Mouse (Mus musculus) stomach, embryonic 15.5 days (tissue): Measurements from ENCODE around the gene Copz1. TPM values are rescaled to one million over a fixed set of nuclear protein-coding genes. Genes with fewer than 3 reads are reported as not detected.

Source experiments
- ATAC-seq: fragments of 200-750 bp; cut with Nextera tagmentation; 2 replicates; pipeline ENCODE4 v1.8.0; 2017; ENCODE audit warnings: low read depth, moderate number of reproducible peaks, moderate TSS enrichment; ENCODE audit not compliant: insufficient read depth, low FRiP score
- H3K27ac ChIP-seq: fragments of 300-500 bp; sonication (generic); 2 replicates; pipeline ENCODE4 v1.5.1; 2015; ENCODE audit warnings: mild to moderate bottlenecking, inconsistent platforms
- H3K27me3 ChIP-seq: fragments of 300-500 bp; sonication (generic); replicated peaks from 2 replicates; pipeline ENCODE4 v1.6.1; 2015; ENCODE audit warnings: inconsistent platforms
- H3K36me3 ChIP-seq: fragments of 300-500 bp; sonication (generic); 2 replicates; pipeline ENCODE4 v1.6.1; 2015; ENCODE audit warnings: inconsistent platforms
- H3K4me1 ChIP-seq: fragments of 300-500 bp; sonication (generic); 2 replicates; pipeline ENCODE4 v1.6.1; 2015; ENCODE audit warnings: inconsistent platforms
- H3K4me2 ChIP-seq: fragments of 300-500 bp; sonication (generic); 2 replicates; pipeline ENCODE4 v1.6.1; 2015; ENCODE audit warnings: mild to moderate bottlenecking, inconsistent platforms
- H3K4me3 ChIP-seq: fragments of 300-500 bp; sonication (generic); replicated peaks from 2 replicates; pipeline ENCODE4 v1.5.1; 2015; ENCODE audit warnings: inconsistent platforms
- H3K9ac ChIP-seq: fragments of 300-500 bp; sonication (generic); 2 replicates; pipeline ENCODE4 v1.6.1; 2015; ENCODE audit warnings: inconsistent platforms
- H3K9me3 ChIP-seq: fragments of 300-500 bp; sonication (generic); 2 replicates; pipeline ENCODE4 v1.6.1; 2016; ENCODE audit warnings: inconsistent platforms
- WGBS: fragments of 180-500 bp; shearing (Covaris S2); methylation state at CpG from one replicate; pipeline ENCODE4 v1.1.7; 2015; 5-methylcytosine and 5-hydroxymethylcytosine counted together
- polyA plus RNA-seq: library from polyadenylated mRNA; unstranded; fragments of >200 nt; fragmentation: Nextera tagmentation; extraction: Ambion mirVana; gene quantifications from 2 replicates; pipeline ENCODE4 v1.2.1, GENCODE M21; 2015

Copz1 gene
- polyA plus RNA-seq, 1 experiment from 2014 or later = 248 TPM

DNA sequence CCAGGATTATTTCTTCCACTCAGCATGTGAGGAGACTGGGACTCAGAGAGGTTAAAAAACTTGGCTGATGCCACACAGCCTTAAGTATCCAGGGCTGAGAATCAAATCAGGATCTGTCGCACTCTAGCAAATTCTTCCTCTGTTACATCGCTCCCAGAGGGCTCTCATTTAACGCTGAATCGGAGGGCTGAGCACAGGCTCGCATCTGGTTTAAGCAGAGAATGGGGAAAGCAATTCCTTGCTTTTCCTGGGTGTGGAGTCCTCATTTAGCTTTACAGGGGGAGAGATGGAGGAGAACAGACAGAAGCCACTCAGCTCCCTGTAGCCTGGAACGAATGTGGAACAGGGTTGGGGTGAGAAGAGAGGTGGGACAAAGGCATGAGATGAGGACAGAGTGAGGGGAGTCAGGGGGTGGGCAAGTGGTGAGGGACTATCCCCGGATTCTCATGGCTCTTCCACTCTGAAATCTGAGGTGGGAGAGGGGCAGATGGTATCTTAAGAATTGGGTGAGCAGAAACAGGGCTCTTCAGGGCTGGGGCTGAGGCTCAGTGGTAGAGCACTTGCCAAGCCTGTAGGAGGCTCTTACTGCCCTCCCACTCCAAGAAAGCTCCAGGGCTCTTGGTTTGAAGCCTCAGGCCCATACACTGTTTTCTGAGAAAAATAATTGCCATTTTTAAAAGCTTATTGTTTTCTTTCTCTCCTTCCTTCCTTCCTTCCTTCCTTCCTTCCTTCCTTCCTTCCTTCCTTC lies 63.1 kb downstream of the Copz1 start:
- WGBS = 34% methylated on average over 7 of the region's 7 CpGs
- no peaks in the 10 kb centered on the region for H3K9me3 ChIP-seq
- peaks cover 14% of the 10 kb centered on the region; the same call in 1 of the 2 replicates for H3K4me1 ChIP-seq
- no peak for ATAC-seq
- no peak overlapping the region for H3K4me3 ChIP-seq
- no peak overlapping the region for H3K9ac ChIP-seq
- H3K27me3 ChIP-seq = peaks cover 15% of the 10 kb centered on the region; the same call in 1 of the 2 replicates
- no peak overlapping the region for H3K4me2 ChIP-seq
- no peak overlapping the region for H3K27ac ChIP-seq
- no peaks in the 10 kb centered on the region for H3K36me3 ChIP-seq

DNA sequence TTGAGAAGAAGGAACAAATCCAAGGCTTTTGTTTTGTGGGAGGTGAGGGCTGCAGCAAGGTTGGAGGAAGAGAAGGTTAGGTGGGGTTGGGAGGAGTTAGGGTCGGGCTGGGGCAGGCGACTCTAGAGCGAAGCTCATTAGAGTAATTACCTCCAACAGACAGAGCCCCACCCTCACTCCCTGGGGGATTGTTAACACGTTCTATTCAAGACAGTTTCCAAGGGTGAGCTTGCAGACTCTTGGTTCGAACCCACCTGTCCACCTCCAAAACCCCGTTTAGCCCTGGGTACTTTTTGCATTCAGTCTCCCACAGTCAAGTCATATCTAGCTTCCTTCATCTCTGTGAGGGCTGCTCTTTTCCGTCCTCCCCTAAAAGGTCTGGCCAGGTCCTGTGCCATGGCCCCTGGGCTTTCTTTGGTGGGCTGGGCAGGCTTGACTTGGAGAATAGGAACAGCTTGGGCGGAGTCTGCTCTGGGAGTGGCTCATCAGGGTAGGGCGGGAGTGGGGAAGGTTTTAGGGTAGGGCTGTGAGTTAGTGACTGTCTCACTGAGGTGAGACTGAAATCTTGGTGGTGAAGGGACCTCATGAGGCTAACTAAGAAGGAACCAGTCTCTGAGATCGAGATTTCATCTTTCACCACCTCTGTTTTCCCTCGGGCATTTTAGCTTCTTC lies 64.6 kb downstream of the Copz1 start:
- H3K9me3 ChIP-seq = no peaks in the 10 kb centered on the region
- H3K9ac ChIP-seq = no peak overlapping the region
- H3K27me3 ChIP-seq = peaks cover 21% of the 10 kb centered on the region; the same call in 1 of the 2 replicates
- peak overlapping the region; percentile 58 for H3K27ac ChIP-seq
- H3K4me1 ChIP-seq = peaks cover 20% of the 10 kb centered on the region
- ATAC-seq = no peak
- H3K36me3 ChIP-seq = no peaks in the 10 kb centered on the region
- 25% methylated on average over 11 of the region's 11 CpGs for WGBS
- H3K4me3 ChIP-seq = no peak overlapping the region
- no peak overlapping the region for H3K4me2 ChIP-seq

DNA sequence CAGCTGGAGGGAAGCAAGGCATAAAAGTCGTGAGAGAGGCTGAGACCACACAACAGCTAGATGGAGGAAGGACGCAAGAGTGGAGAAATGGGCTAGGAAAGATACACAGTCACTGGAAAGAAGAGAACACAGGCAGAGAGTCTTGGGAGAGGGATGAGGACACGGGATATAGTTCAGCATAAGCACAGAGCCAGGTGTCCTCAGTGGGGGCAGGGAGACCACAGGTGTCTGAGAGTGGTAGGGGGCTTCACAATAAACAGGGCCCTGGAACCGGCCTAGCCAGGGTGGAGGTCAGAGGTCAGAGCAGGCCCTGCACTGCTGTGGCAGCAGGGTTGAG lies 66.3 kb downstream of the Copz1 start:
- no peak overlapping the region for H3K9ac ChIP-seq
- no peak overlapping the region for H3K27ac ChIP-seq
- H3K36me3 ChIP-seq = no peaks in the 10 kb centered on the region
- peaks cover 21% of the 10 kb centered on the region; the same call in 1 of the 2 replicates for H3K27me3 ChIP-seq
- H3K4me3 ChIP-seq = peak overlapping the region; percentile 60
- H3K4me2 ChIP-seq = peak overlapping the region; percentile 92
- ATAC-seq = no peak
- peaks cover 20% of the 10 kb centered on the region for H3K4me1 ChIP-seq
- WGBS = 47% methylated on average over 4 of the region's 4 CpGs
- no peaks in the 10 kb centered on the region for H3K9me3 ChIP-seq

DNA sequence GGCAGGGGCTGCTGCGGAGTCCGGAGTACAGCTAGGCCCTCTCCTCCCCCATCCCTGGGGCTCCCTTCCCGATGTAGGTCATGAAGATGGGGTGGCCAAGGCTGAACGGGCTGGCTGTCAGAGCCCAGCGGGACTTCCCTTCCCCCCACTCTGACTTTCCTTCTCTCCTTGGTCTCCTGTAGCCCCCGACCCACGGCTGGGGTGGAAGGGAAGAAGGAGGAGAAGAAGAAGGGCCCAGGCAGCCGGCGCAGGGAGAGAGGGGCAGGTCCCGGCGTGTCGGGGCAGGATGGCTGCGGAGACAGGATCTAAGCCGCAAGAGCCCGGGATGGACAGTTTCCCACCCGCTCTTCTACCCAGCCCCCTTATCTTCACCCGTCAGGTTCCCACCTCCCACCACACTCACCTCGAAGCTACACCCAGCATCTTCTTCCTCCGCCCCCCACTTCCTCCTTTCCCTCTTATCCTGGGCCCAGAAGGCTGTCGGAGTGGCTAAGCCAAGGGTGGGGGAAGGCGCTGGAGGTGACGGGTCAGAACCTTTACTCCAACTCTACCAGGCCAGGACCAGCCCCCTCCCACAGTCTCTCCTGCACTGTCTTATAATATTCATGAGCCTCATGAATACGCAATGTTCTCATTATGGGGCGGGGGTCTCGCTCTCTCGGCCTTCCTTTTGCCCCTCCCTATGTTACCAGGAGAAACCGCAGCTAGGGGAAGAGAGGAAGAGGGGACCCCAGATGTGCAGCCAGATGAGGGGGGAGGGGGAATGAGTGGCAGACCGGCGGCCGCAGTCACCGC lies 66.8 kb downstream of the Copz1 start:
- H3K27me3 ChIP-seq = peaks cover 21% of the 10 kb centered on the region; the same call in 1 of the 2 replicates
- 0 out of 2 replicates have a peak, but pooled peaks have one; percentile 7 for ATAC-seq
- H3K4me2 ChIP-seq = peak overlapping the region; percentile 92
- 11% methylated on average over 26 of the region's 31 CpGs for WGBS
- H3K36me3 ChIP-seq = peaks cover 1% of the 10 kb centered on the region; the same call in 1 of the 2 replicates
- H3K4me1 ChIP-seq = peaks cover 20% of the 10 kb centered on the region
- peak overlapping the region; percentile 60 for H3K4me3 ChIP-seq
- peak overlapping the region; percentile 48 for H3K9ac ChIP-seq
- H3K9me3 ChIP-seq = no peaks in the 10 kb centered on the region
- no peak overlapping the region for H3K27ac ChIP-seq

DNA sequence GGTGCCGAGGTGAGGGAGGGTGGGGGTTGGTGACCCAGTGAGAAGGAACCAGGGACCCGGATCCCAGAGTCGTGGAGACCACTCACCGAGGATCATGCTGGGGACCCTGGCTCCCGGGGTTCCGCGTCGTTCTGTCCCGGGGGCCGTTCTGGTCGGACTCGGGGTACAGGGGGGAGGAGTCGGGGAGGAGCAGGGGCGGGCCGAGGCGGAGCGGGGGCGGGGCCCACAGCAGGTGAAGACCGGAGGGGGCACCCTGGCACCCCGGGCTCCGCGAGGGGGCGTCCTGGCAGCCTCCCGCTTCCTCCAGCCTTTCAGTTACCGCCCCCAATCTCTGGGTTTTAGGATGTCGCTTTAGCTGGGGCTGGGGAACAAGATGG lies 67.4 kb downstream of the Copz1 start, which contains the start of gene Zfp385a:
TSS of gene Zfp385a (minus strand) at position 133 of the 377 bp plus-strand sequence.
- H3K4me2 ChIP-seq = peak within 1 kb of the TSS; percentile 92
- peak within 1 kb of the TSS; percentile 60 for H3K4me3 ChIP-seq
- H3K4me1 ChIP-seq = peaks cover 20% of the 10 kb centered on the region
- no peak within 1 kb of the TSS for H3K27ac ChIP-seq
- no peak; the same call in 1 of the 2 replicates for ATAC-seq
- H3K27me3 ChIP-seq = peaks cover 21% of the 10 kb centered on the region; the same call in 1 of the 2 replicates
- WGBS = under 1% methylated on average over 25 of the region's 26 CpGs
- no peaks in the 10 kb centered on the region for H3K9me3 ChIP-seq
- H3K36me3 ChIP-seq = peaks cover 7% of the 10 kb centered on the region; the same call in 1 of the 2 replicates
- H3K9ac ChIP-seq = peak within 1 kb of the TSS; percentile 48

DNA sequence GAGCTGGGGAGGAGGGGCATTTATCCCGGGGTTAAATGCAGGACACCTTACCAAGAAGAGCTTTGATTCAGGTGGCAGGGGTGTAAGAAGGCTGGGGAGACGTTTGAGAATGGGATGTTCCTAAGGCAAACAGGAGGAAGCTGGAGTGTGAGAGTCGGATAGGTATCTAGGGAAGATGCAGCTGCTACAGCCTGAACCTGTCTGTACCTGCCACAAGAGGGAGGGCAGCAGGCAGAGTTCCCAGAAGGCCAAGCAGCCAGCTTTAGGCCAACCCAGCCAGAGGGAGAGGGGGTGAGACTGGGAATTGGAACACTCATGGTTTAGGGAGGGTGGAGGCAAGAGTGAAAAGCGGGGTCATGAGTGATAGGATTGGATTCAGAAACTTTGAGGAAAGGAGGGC lies 68.3 kb downstream of the Copz1 start:
- ATAC-seq = no peak
- H3K9me3 ChIP-seq = no peaks in the 10 kb centered on the region
- 23% methylated on average over 4 of the region's 4 CpGs for WGBS
- peaks cover 21% of the 10 kb centered on the region; the same call in 1 of the 2 replicates for H3K27me3 ChIP-seq
- peak overlapping the region; percentile 92 for H3K4me2 ChIP-seq
- no peak overlapping the region for H3K27ac ChIP-seq
- H3K36me3 ChIP-seq = peaks cover 15% of the 10 kb centered on the region
- H3K9ac ChIP-seq = no peak overlapping the region
- peaks cover 20% of the 10 kb centered on the region for H3K4me1 ChIP-seq
- H3K4me3 ChIP-seq = 0 out of 2 replicates have a peak overlapping the region, but pooled peaks have one; percentile 60

DNA sequence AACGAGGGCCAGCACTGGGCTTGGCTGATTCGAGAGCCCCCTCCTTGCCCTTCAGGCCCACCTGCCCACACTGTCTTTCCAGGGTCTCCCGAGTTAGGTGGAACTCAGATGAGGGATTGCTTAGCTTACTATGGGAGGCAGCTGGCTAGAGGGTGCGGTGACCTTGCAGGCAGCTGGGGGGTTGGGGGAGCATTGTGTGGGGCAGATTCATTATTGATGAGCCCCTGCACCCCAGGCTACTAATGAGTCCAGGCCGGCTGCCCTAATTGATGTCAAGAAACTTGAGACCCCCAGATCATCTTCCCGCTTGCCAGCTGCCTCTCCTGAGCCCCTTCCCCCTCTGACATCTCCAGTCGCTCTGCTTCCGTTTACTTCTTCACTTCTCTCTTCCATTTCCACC lies 69.0 kb downstream of the Copz1 start:
- WGBS = 44% methylated on average over 8 of the region's 8 CpGs
- Histone ChIP-seq H3K27ac (no peak overlapping the region), H3K4me3 (no peak overlapping the region), H3K4me1 (peaks cover 20% of the 10 kb centered on the region), H3K4me2 (no peak overlapping the region), H3K9ac (no peak overlapping the region), H3K36me3 (peaks cover 23% of the 10 kb centered on the region), H3K27me3 (peaks cover 21% of the 10 kb centered on the region; the same call in 1 of the 2 replicates), H3K9me3 (no peaks in the 10 kb centered on the region)
- no peak for ATAC-seq

DNA sequence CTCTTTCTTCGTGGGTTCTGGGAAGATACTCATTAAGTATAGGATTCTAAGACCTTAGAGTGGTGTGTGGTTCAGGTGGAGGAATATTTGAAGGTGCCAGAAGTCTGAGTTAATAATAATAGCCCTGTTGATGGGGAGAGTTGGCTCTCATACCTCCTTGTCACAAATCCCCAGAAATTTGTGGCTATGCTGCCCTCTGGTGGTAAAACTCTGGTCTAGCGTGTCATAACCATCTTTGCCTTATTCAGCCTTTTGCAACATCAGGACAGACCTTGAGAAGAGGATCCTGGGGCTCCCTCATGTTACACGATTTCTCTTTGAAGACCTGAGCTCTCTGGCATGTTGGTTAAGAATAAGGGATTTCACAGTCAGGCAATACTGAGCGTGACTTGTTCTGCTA lies 69.9 kb downstream of the Copz1 start:
- ATAC-seq = no peak
- Histone ChIP-seq H3K27me3 (peaks cover 18% of the 10 kb centered on the region; the same call in 1 of the 2 replicates), H3K36me3 (peaks cover 24% of the 10 kb centered on the region), H3K4me2 (no peak overlapping the region), H3K9me3 (no peaks in the 10 kb centered on the region), H3K27ac (no peak overlapping the region), H3K4me1 (peaks cover 16% of the 10 kb centered on the region), H3K9ac (no peak overlapping the region), H3K4me3 (no peak overlapping the region)
- 21% methylated on average over 4 of the region's 4 CpGs for WGBS

DNA sequence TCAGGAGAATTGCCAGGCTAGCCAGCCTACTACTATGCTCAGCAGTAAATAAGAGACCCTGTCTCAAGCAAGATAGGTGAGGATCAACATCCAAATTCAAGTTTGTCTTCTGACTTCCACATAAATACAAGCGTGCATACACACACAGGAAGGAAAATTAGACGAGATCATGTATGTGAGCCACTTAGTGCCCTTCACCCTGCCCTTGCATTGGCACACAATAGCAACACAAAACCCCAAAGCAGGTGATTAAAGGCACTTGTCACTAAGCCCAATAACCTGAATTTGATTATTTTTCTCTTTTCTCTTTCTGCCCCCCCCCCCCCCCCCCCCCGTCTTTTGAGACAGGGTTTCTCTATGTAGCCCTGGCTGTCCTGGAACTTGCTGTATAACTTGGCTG lies 70.5 kb downstream of the Copz1 start:
- Histone ChIP-seq H3K4me3 (no peak overlapping the region), H3K4me1 (peaks cover 16% of the 10 kb centered on the region), H3K9me3 (no peaks in the 10 kb centered on the region), H3K36me3 (peaks cover 24% of the 10 kb centered on the region), H3K27ac (no peak overlapping the region), H3K9ac (no peak overlapping the region), H3K4me2 (no peak overlapping the region), H3K27me3 (peaks cover 18% of the 10 kb centered on the region; the same call in 1 of the 2 replicates)
- WGBS = 78% methylated on average over 3 of the region's 3 CpGs
- no peak for ATAC-seq

DNA sequence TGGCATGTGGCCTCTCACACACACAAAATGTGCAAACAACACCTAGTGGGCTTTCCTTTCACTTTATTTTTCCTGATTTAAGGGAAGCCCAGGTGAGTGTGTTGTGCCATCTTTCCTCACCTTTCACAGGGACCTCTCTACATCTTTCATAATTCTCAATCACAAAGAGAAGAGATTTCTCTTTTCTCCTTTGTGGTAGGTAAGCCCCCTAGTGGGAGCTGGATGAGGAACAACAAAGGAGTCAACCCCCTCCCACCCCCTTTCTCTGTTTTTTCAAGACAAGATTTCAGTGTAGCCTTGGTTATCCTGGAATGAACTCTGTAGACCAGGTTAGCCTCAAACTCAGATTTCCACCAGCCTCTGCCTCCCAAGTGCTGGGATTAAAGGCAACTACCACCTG lies 71.0 kb downstream of the Copz1 start:
- H3K9ac ChIP-seq = no peak overlapping the region
- H3K9me3 ChIP-seq = no peaks in the 10 kb centered on the region
- ATAC-seq = no peak
- no peak overlapping the region for H3K4me2 ChIP-seq
- peaks cover 18% of the 10 kb centered on the region; the same call in 1 of the 2 replicates for H3K27me3 ChIP-seq
- H3K27ac ChIP-seq = no peak overlapping the region
- no peak overlapping the region for H3K4me3 ChIP-seq
- H3K4me1 ChIP-seq = peaks cover 13% of the 10 kb centered on the region
- H3K36me3 ChIP-seq = peaks cover 24% of the 10 kb centered on the region

DNA sequence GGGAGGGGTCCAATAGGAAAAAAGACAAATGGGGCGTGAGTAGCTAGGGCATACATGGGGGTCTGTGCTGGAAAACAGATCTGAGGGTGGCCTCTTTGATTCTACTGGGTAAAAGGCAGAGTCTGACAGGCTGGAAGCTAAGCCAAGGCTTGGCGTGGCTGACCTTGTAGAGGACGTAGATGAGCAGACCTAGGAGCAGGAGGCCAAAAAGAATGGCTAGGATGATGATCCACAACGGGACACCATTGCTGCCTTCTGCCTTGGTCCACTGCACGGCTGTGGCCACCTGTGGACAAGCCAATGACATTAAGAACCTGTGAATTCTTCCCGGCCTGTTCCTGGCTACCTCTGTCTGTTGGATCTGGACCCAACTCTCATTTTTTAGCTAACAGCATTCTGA lies 73.3 kb downstream of the Copz1 start:
- H3K4me2 ChIP-seq = no peak overlapping the region
- H3K27me3 ChIP-seq = peaks cover 6% of the 10 kb centered on the region; the same call in 1 of the 2 replicates
- no peak overlapping the region for H3K4me3 ChIP-seq
- H3K9me3 ChIP-seq = no peaks in the 10 kb centered on the region
- WGBS = 86% methylated on average over 6 of the region's 6 CpGs
- no peak overlapping the region for H3K9ac ChIP-seq
- H3K27ac ChIP-seq = no peak overlapping the region
- peaks cover 38% of the 10 kb centered on the region for H3K36me3 ChIP-seq
- no peak for ATAC-seq
- H3K4me1 ChIP-seq = peaks cover 6% of the 10 kb centered on the region; the same call in 1 of the 2 replicates
